Mouse (Mus musculus) liver (tissue): ENCODE results near the gene Kdm8.

ENCODE experiments used
- DNase-seq: peaks from one replicate; pipeline ENCODE4 v3.0.0-alpha.2; 2020; ENCODE audit warnings: mixed read lengths

Gene Kdm8

GRCm38 (mm10) chr7:125503374-125504092 is 59.1 kb downstream of the Kdm8 start:
- no peak for DNase-seq

DNA sequence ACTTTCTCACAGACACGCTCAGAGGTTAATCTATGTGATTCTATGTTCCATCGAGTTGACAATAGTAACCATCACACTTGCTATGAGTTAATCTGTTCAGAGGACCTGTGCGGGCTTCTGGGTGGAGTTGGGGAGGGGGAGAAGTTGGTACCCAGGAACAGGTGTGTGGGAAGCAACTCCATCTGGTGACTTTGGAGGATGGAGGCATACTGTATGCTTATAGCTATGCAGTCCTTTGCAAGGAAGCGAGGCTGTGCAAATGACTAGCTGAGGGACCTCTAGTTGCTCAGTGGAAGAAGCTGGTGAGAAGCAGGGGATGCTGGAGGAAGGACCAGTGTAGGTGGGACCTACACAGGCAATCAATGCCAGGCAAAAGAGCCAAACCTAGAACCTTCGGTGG is 60.1 kb downstream of the Kdm8 start:
- DNase-seq = no peak

DNA sequence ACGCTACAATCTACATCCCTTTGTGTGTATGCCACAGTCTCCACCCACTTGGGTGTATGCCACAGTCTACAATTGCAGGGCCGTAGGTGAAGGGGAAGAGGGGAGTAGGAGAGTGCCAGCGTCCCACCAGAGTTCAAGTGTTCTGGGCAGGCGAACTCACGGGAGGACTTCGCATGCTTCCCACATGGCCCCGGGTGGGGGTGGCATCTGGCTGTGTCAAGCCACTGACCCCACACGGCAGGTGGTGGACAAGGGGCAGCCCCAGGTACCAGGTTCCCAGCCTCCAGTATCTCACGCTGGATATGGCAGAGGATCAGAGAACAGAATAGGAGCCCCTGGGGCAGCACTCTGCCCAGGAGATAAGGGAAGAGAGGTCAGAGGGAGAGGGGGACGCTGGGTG is 61.1 kb downstream of the Kdm8 start:
- DNase-seq = no peak

GRCm38 (mm10) chr7:125507279-125507678 is 62.8 kb downstream of the Kdm8 start:
- DNase-seq = no peak

- DNase-seq = no peak
Observed at GRCm38 (mm10) chr7:125511432-125511831, 67.0 kb downstream of the Kdm8 start.

DNA sequence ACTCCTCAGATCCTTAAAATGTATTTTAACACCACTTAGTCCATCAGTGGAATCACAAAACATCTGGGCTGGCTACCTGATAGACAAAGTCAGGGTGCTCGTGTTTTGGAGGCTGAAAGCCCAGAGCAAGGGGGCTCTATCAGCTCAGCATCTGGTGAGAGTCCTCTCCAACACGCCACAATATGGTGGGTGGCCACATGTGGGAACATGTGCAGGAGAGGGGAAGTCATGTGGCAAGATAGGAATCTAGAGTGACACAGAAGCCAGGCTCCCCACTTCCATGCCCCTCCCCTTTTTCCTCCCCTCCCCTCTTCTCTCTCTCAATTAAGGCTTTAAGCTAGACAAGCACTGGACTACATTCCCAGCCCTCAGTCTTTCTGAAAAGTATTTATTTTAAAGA is 67.4 kb downstream of the Kdm8 start:
- no peak for DNase-seq
